Mouse (Mus musculus): Measurements from ENCODE around the gene Dpf3. TPM values are rescaled to one million over a fixed set of nuclear protein-coding genes. Genes with fewer than 3 reads are reported as not detected.
A peak's percentile ranks its signal among the peaks of the same experiment; 100 is the strongest.

Gene Dpf3
- polyA plus RNA-seq, 1 experiment = 0.52 TPM

- Histone ChIP-seq H3K4me2 (ENCODE audit: low read depth) (no peak overlapping the region), H3K27me3 (ENCODE audit: control insufficient read depth, insufficient read depth, insufficient read length) (peaks cover 9% of the 10 kb centered on the region), H3K79me2 (ENCODE audit: control insufficient read depth, insufficient read depth) (no peaks in the 10 kb centered on the region), H3K36me3 (ENCODE audit: control insufficient read depth, insufficient read depth) (no peaks in the 10 kb centered on the region), H3ac (ENCODE audit: control insufficient read depth, insufficient read length) (no peak overlapping the region), H3K4me3 (no peak overlapping the region)
- TF ChIP-seq TCF3 (IDR thresholded peaks at IDR 0.05; ENCODE audit: insufficient read length, low read depth) (no peak), MYOG (IDR thresholded peaks at IDR 0.05; ENCODE audit: control insufficient read depth in 1 of 3, insufficient read depth in 1 of 3, insufficient read length in 2 of 3, low read depth in 2 of 3) (no peak), POLR2A (IDR thresholded peaks at IDR 0.05; ENCODE audit: insufficient read length, low read depth) (no peak), MYOD1 (IDR thresholded peaks at IDR 0.05; ENCODE audit: control insufficient read depth in 1 of 3, insufficient read length in 2 of 3, low read depth in 2 of 3) (no peak), MAX (IDR thresholded peaks at IDR 0.05; ENCODE audit: low read depth) (no peak), SRF (IDR thresholded peaks at IDR 0.05; ENCODE audit: control insufficient read depth, insufficient read length, low read depth) (no peak), TCF12 (IDR thresholded peaks at IDR 0.05; ENCODE audit: insufficient read depth, poor library complexity, severe bottlenecking) (no peak), REST (IDR thresholded peaks at IDR 0.05; ENCODE audit: insufficient read depth, insufficient read length) (no peak), USF1 (IDR thresholded peaks at IDR 0.05; ENCODE audit: low read depth) (no peak), POLR2AphosphoS2 (IDR thresholded peaks at IDR 0.05; ENCODE audit: insufficient read length, low read depth) (no peak), CEBPB (IDR thresholded peaks at IDR 0.05; ENCODE audit: insufficient read depth, poor library complexity, severe bottlenecking) (no peak), E2F4 (IDR thresholded peaks at IDR 0.05; ENCODE audit: insufficient read depth) (no peak)
Measured at GRCm38 (mm10) chr12:83454697-83455321, 32.7 kb downstream of the Dpf3 start.

- Histone ChIP-seq H3K4me3 (no peak overlapping the region), H3K4me2 (ENCODE audit: low read depth) (no peak overlapping the region), H3K27me3 (ENCODE audit: control insufficient read depth, insufficient read depth, insufficient read length) (peaks cover 19% of the 10 kb centered on the region), H3K36me3 (ENCODE audit: control insufficient read depth, insufficient read depth) (no peaks in the 10 kb centered on the region), H3ac (ENCODE audit: control insufficient read depth, insufficient read length) (no peak overlapping the region), H3K79me2 (ENCODE audit: control insufficient read depth, insufficient read depth) (no peaks in the 10 kb centered on the region)
- TF ChIP-seq TCF12 (IDR thresholded peaks at IDR 0.05; ENCODE audit: insufficient read depth, poor library complexity, severe bottlenecking) = no peak
- TF ChIP-seq SRF (IDR thresholded peaks at IDR 0.05; ENCODE audit: control insufficient read depth, insufficient read length, low read depth) = no peak
- TF ChIP-seq POLR2AphosphoS2 (IDR thresholded peaks at IDR 0.05; ENCODE audit: insufficient read length, low read depth) = no peak
- no peak for TF ChIP-seq REST (IDR thresholded peaks at IDR 0.05; ENCODE audit: insufficient read depth, insufficient read length)
- TF ChIP-seq CEBPB (IDR thresholded peaks at IDR 0.05; ENCODE audit: insufficient read depth, poor library complexity, severe bottlenecking) = no peak
- no peak for TF ChIP-seq E2F4 (IDR thresholded peaks at IDR 0.05; ENCODE audit: insufficient read depth)
- no peak for TF ChIP-seq USF1 (IDR thresholded peaks at IDR 0.05; ENCODE audit: low read depth)
- TF ChIP-seq TCF3 (IDR thresholded peaks at IDR 0.05; ENCODE audit: insufficient read length, low read depth) = no peak
- TF ChIP-seq POLR2A (IDR thresholded peaks at IDR 0.05; ENCODE audit: insufficient read length, low read depth) = no peak
- no peak for TF ChIP-seq MYOD1 (IDR thresholded peaks at IDR 0.05; ENCODE audit: control insufficient read depth in 1 of 3, insufficient read length in 2 of 3, low read depth in 2 of 3)
- TF ChIP-seq MYOG (IDR thresholded peaks at IDR 0.05; ENCODE audit: control insufficient read depth in 1 of 3, insufficient read depth in 1 of 3, insufficient read length in 2 of 3, low read depth in 2 of 3) = no peak
- TF ChIP-seq MAX (IDR thresholded peaks at IDR 0.05; ENCODE audit: low read depth) = no peak
Measured at GRCm38 (mm10) chr12:83451850-83452249, 35.7 kb downstream of the Dpf3 start.

GRCm38 (mm10) chr12:83450471-83450870 is 37.0 kb downstream of the Dpf3 start:
- Histone ChIP-seq H3K79me2 (ENCODE audit: control insufficient read depth, insufficient read depth) (no peaks in the 10 kb centered on the region), H3K27me3 (ENCODE audit: control insufficient read depth, insufficient read depth, insufficient read length) (peaks cover 19% of the 10 kb centered on the region), H3ac (ENCODE audit: control insufficient read depth, insufficient read length) (no peak overlapping the region), H3K4me2 (ENCODE audit: low read depth) (peak overlapping the region; percentile 6), H3K4me3 (no peak overlapping the region), H3K36me3 (ENCODE audit: control insufficient read depth, insufficient read depth) (no peaks in the 10 kb centered on the region)
- TF ChIP-seq TCF12 (IDR thresholded peaks at IDR 0.05; ENCODE audit: insufficient read depth, poor library complexity, severe bottlenecking) (no peak), POLR2AphosphoS2 (IDR thresholded peaks at IDR 0.05; ENCODE audit: insufficient read length, low read depth) (no peak), POLR2A (IDR thresholded peaks at IDR 0.05; ENCODE audit: insufficient read length, low read depth) (no peak), TCF3 (IDR thresholded peaks at IDR 0.05; ENCODE audit: insufficient read length, low read depth) (no peak), CEBPB (IDR thresholded peaks at IDR 0.05; ENCODE audit: insufficient read depth, poor library complexity, severe bottlenecking) (no peak), MYOD1 (IDR thresholded peaks at IDR 0.05; ENCODE audit: control insufficient read depth in 1 of 3, insufficient read length in 2 of 3, low read depth in 2 of 3) (no peak), REST (IDR thresholded peaks at IDR 0.05; ENCODE audit: insufficient read depth, insufficient read length) (no peak), SRF (IDR thresholded peaks at IDR 0.05; ENCODE audit: control insufficient read depth, insufficient read length, low read depth) (no peak), USF1 (IDR thresholded peaks at IDR 0.05; ENCODE audit: low read depth) (no peak), MYOG (IDR thresholded peaks at IDR 0.05; ENCODE audit: control insufficient read depth in 1 of 3, insufficient read depth in 1 of 3, insufficient read length in 2 of 3, low read depth in 2 of 3) (no peak), E2F4 (IDR thresholded peaks at IDR 0.05; ENCODE audit: insufficient read depth) (no peak), MAX (IDR thresholded peaks at IDR 0.05; ENCODE audit: low read depth) (no peak)

- H3ac ChIP-seq (ENCODE audit: control insufficient read depth, insufficient read length) = no peak overlapping the region
- H3K36me3 ChIP-seq (ENCODE audit: control insufficient read depth, insufficient read depth) = no peaks in the 10 kb centered on the region
- no peaks in the 10 kb centered on the region for H3K79me2 ChIP-seq (ENCODE audit: control insufficient read depth, insufficient read depth)
- no peak for TF ChIP-seq USF1 (IDR thresholded peaks at IDR 0.05; ENCODE audit: low read depth)
- TF ChIP-seq TCF12 (IDR thresholded peaks at IDR 0.05; ENCODE audit: insufficient read depth, poor library complexity, severe bottlenecking) = no peak
- TF ChIP-seq MYOD1 (IDR thresholded peaks at IDR 0.05; ENCODE audit: control insufficient read depth in 1 of 3, insufficient read length in 2 of 3, low read depth in 2 of 3) = no peak
- no peak for TF ChIP-seq CEBPB (IDR thresholded peaks at IDR 0.05; ENCODE audit: insufficient read depth, poor library complexity, severe bottlenecking)
- TF ChIP-seq POLR2A (IDR thresholded peaks at IDR 0.05; ENCODE audit: insufficient read length, low read depth) = no peak
- no peak for TF ChIP-seq MYOG (IDR thresholded peaks at IDR 0.05; ENCODE audit: control insufficient read depth in 1 of 3, insufficient read depth in 1 of 3, insufficient read length in 2 of 3, low read depth in 2 of 3)
- TF ChIP-seq REST (IDR thresholded peaks at IDR 0.05; ENCODE audit: insufficient read depth, insufficient read length) = no peak
- H3K4me3 ChIP-seq = no peak overlapping the region
- no peak overlapping the region for H3K4me2 ChIP-seq (ENCODE audit: low read depth)
- peaks cover 19% of the 10 kb centered on the region for H3K27me3 ChIP-seq (ENCODE audit: control insufficient read depth, insufficient read depth, insufficient read length)
Measured at GRCm38 (mm10) chr12:83449202-83449601, 38.3 kb downstream of the Dpf3 start.
